Mouse (Mus musculus): ENCODE measurements at regions not wholly inside any gene's neighbourhood (a gene's known extent, or its start where the extent isn't known, plus 50 kb on each side); places are given as distances from the start of the nearest gene placed in this dataset.
"Not testable (repeated sequence)": the region's sequence is repeated elsewhere in the genome, so short reads cannot be mapped to it uniquely, and the experiment has no call there.

DNA sequence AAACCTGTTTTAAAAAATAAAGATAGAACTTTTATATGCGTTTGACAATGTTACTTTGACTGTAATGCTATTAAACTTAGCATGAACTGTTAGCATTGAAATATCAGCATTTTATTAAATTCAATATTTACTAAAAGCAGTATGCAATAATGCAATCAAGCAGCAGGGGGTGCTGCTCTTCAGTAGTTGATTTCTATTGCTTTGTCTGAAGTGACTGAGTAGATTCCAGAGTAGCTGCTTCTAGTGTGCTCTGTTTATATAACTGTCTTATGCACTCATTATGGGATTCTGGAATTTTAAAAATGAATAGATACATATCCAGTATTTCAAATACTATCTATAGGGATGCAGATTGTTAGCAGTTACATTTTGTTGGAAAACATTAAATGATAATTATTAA is 146.2 kb downstream of the Gm28710 start:
- no peak overlapping the region for H3K9ac ChIP-seq
- H3K36me3 ChIP-seq, result no peaks in the 10 kb centered on the region
- no peaks in the 10 kb centered on the region for H3K4me1 ChIP-seq
- 25% methylated on average over 1 of the region's 1 CpGs for WGBS
- no peaks in the 10 kb centered on the region for H3K27me3 ChIP-seq
- H3K27ac ChIP-seq, result no peak overlapping the region
- no peak overlapping the region for H3K4me2 ChIP-seq
- no peak for ATAC-seq (ENCODE audit: borderline replicate concordance, extremely low read depth, low FRiP score, low TSS enrichment)
- H3K9me3 ChIP-seq, result no peaks in the 10 kb centered on the region
- no peak overlapping the region for H3K4me3 ChIP-seq

DNA sequence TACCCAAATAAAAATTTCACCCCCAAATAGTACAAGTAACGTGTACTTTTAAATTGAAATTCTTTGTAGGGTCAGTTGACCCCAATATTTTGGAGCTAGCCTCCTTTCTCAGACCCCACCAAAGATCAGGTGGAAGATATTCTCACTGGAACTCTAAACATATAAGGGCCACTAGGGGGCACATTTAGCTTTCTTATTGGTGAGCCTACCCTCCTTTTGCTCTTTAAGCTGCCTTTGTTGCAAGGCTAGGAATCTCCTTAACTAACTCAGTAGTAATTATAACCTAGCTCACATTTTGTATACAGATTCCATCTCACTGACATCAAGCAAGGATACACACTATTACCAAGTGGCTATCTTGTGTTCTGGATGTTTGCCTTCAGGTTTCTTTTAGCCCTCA is 155.8 kb downstream of the Gm28710 start:
- Histone ChIP-seq H3K9me3 (no peaks in the 10 kb centered on the region), H3K4me3 (no peak overlapping the region), H3K9ac (no peak overlapping the region), H3K27me3 (no peaks in the 10 kb centered on the region), H3K4me2 (no peak overlapping the region), H3K36me3 (no peaks in the 10 kb centered on the region), H3K4me1 (no peaks in the 10 kb centered on the region), H3K27ac (no peak overlapping the region)
- no peak for ATAC-seq (ENCODE audit: borderline replicate concordance, extremely low read depth, low FRiP score, low TSS enrichment)
- 29% methylated on average over 1 of the region's 1 CpGs for WGBS

DNA sequence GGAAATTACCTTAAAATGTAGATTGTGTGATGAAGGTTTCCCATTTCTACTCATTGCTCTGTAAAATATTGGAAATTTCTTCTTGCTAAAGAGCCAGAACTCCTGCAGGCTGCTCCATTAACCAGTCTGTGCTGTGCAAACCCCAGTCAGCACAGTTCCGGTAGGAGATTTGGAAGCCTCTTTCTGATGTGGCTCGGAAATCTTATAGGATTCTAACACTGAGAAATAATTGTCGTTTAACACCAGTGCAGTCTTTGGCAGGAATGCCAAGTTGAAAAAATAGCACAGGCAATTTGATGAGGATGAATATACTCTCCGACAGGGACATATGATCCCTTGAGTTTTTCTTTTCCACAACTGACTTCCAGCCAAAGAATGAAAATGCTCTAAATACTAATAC is 176.1 kb downstream of the Gm28710 start:
- Histone ChIP-seq H3K4me3 (no peak overlapping the region), H3K9me3 (no peaks in the 10 kb centered on the region), H3K27ac (no peak overlapping the region), H3K4me1 (no peaks in the 10 kb centered on the region), H3K27me3 (no peaks in the 10 kb centered on the region), H3K9ac (no peak overlapping the region), H3K36me3 (no peaks in the 10 kb centered on the region), H3K4me2 (no peak overlapping the region)
- ATAC-seq (ENCODE audit: borderline replicate concordance, extremely low read depth, low FRiP score, low TSS enrichment), result no peak
- 81% methylated on average over 4 of the region's 4 CpGs for WGBS

DNA sequence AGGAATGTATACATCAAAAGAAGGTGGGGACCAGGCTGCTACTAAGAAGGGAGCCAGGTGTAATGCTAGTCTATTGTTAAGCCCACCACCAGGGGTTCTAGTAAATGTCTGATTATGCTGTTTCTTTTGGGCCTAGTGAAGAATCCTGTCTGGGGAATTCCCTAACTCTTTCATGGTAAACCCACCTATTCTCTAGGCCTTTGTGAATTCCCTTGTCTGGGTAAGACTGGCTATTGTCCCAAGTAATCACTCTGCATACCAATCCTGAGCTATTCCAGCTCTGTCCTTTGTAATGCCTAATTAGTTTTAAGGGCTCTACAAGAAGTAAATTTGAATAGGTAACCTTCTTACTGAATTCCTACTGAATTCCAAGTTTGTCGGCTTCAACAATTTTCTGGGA is 177.2 kb downstream of the Gm28710 start:
- H3K36me3 ChIP-seq; ATAC-seq (ENCODE audit: borderline replicate concordance, extremely low read depth, low FRiP score, low TSS enrichment); H3K4me2 ChIP-seq; H3K4me1 ChIP-seq; H3K27me3 ChIP-seq; H3K27ac ChIP-seq; H3K9me3 ChIP-seq; H3K4me3 ChIP-seq; H3K9ac ChIP-seq: not testable (repeated sequence)
- 76% methylated on average over 1 of the region's 1 CpGs for WGBS

DNA sequence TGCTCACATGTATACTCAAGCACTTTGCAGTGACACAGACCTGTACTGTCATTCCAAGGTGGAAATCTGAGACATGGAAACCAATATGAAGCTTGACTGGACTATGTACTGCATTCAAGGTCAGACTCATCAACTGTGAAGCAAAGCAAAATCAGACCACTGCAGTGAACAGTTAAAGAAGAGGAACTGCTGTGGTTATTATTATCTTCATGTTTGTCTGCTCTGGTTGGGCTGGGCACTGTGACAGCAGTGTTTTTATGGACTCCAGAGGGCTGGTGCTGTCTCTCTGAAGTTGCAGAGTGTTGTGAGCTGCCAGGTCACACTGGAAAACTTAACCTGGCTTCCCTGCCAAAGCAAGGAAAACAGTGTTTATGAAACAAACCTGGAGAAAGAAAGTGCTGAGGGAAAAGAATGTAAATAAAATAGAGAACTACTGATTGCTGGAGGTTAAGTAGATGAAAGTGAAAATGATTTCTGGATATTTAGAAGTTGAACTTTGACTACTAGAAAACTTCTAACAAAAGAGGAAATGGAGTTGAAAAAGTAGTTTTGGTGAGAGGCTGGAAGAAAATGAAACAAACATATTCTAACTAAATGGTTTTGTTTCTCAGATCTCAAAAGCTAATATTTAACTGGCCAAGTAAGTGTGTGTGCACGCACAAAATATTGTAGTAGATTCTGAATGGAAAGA is 181.7 kb downstream of the Gm28710 start:
- no peaks in the 10 kb centered on the region for H3K4me1 ChIP-seq
- no peaks in the 10 kb centered on the region for H3K36me3 ChIP-seq
- H3K27me3 ChIP-seq, result no peaks in the 10 kb centered on the region
- H3K27ac ChIP-seq, result no peak overlapping the region
- 38% methylated on average over 1 of the region's 1 CpGs for WGBS
- no peak overlapping the region for H3K4me3 ChIP-seq
- no peak for ATAC-seq (ENCODE audit: borderline replicate concordance, extremely low read depth, low FRiP score, low TSS enrichment)
- H3K4me2 ChIP-seq, result no peak overlapping the region
- H3K9ac ChIP-seq, result no peak overlapping the region
- no peaks in the 10 kb centered on the region for H3K9me3 ChIP-seq

DNA sequence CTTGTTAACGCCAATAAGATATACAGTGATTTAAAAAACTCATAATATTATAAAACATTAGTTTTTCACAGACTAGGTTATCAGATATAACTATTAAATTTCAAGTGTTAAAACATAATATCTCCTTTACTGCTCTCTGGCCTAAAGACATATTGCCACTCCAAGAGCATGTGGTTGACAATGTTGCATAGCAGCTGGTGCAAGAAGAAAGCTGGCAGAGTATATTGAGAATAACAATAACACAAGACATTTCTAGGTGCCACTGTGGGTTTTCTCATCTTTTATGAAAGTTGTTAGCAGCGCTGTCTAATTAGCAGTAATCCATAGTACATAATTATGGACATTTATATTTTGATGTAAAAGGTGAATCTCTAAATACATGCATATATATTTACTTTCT is 184.4 kb downstream of the Gm28710 start:
- H3K36me3 ChIP-seq, result no peaks in the 10 kb centered on the region
- no peak overlapping the region for H3K4me3 ChIP-seq
- H3K27ac ChIP-seq, result no peak overlapping the region
- no peak overlapping the region for H3K4me2 ChIP-seq
- WGBS, result 83% methylated on average over 2 of the region's 2 CpGs
- no peaks in the 10 kb centered on the region for H3K9me3 ChIP-seq
- no peak overlapping the region for H3K9ac ChIP-seq
- H3K4me1 ChIP-seq, result no peaks in the 10 kb centered on the region
- H3K27me3 ChIP-seq, result no peaks in the 10 kb centered on the region
- no peak for ATAC-seq (ENCODE audit: borderline replicate concordance, extremely low read depth, low FRiP score, low TSS enrichment)

DNA sequence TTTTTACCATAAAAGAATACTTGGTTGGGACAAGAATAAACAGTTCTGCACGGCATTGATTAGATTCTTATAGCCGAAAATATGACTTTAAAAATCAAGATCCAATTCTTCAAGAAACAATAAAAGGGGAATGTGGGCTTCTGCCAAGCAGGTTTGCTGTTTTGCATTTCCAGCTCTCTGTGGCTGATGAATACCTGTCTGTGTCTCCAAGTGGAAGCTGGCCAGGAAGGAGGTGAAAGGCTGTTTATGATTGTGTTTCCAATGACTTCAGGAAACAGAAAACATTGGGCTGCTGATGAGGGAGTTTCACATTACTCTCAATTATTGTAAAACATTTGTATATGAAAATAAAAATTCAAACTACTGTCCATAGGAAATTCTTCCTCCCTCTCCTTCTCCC is 193.3 kb downstream of the Gm28710 start:
- Histone ChIP-seq H3K4me3 (no peak overlapping the region), H3K9ac (no peak overlapping the region), H3K4me1 (no peaks in the 10 kb centered on the region), H3K36me3 (no peaks in the 10 kb centered on the region), H3K27me3 (no peaks in the 10 kb centered on the region), H3K9me3 (no peaks in the 10 kb centered on the region), H3K4me2 (no peak overlapping the region), H3K27ac (no peak overlapping the region)
- WGBS, result 89% methylated on average over 2 of the region's 2 CpGs
- ATAC-seq (ENCODE audit: borderline replicate concordance, extremely low read depth, low FRiP score, low TSS enrichment), result no peak

DNA sequence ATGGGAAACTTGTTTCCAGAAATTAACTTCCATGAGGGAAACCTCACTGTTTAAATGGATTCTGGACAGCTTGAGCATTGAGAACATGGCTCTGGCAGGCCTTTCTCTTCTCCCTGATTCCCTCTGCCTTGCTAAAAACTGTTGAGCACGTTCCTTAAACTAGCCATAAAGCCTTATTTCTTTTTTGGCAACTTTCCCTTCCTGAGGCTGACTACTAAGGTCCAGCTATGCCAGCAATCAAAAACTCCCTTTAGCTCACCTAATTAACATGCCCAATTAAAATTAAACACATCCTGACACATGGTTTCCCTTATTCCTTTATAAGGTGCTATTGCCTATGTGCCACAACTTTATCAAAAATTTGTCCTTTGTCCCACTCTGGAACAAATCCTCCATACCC is 199.9 kb downstream of the Gm28710 start:
- Histone ChIP-seq H3K27ac (no peak overlapping the region), H3K9ac (no peak overlapping the region), H3K36me3 (no peaks in the 10 kb centered on the region), H3K9me3 (no peaks in the 10 kb centered on the region), H3K4me3 (no peak overlapping the region), H3K4me2 (no peak overlapping the region), H3K4me1 (no peaks in the 10 kb centered on the region), H3K27me3 (no peaks in the 10 kb centered on the region)
- WGBS, result 50% methylated on average over 1 of the region's 1 CpGs
- ATAC-seq (ENCODE audit: borderline replicate concordance, extremely low read depth, low FRiP score, low TSS enrichment), result no peak

DNA sequence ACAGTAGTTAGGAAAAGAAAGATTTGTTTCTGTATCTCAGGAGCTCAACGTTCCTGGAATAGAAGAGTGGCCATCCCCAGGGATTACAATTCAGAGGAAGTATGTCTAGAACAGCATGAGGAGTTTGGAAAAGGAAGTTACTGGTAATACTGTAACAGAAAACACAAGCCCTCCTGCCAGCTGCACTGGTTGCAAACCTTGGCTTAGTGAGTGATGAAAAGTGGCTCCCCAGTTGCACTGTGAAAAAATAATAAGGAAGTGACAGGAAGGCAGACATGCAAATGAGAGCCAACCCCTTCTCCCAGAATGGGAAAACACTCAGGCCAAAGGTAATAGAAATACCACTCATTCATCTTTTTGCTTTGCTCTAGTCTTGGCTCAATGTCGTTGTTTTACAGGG is 207.6 kb downstream of the Gm28710 start:
- no peak overlapping the region for H3K9ac ChIP-seq
- no peaks in the 10 kb centered on the region for H3K9me3 ChIP-seq
- H3K4me3 ChIP-seq, result no peak overlapping the region
- H3K4me2 ChIP-seq, result no peak overlapping the region
- H3K27me3 ChIP-seq, result no peaks in the 10 kb centered on the region
- no peaks in the 10 kb centered on the region for H3K4me1 ChIP-seq
- H3K36me3 ChIP-seq, result no peaks in the 10 kb centered on the region
- ATAC-seq (ENCODE audit: borderline replicate concordance, extremely low read depth, low FRiP score, low TSS enrichment), result no peak
- WGBS, result 43% methylated on average over 2 of the region's 2 CpGs
- no peak overlapping the region for H3K27ac ChIP-seq

DNA sequence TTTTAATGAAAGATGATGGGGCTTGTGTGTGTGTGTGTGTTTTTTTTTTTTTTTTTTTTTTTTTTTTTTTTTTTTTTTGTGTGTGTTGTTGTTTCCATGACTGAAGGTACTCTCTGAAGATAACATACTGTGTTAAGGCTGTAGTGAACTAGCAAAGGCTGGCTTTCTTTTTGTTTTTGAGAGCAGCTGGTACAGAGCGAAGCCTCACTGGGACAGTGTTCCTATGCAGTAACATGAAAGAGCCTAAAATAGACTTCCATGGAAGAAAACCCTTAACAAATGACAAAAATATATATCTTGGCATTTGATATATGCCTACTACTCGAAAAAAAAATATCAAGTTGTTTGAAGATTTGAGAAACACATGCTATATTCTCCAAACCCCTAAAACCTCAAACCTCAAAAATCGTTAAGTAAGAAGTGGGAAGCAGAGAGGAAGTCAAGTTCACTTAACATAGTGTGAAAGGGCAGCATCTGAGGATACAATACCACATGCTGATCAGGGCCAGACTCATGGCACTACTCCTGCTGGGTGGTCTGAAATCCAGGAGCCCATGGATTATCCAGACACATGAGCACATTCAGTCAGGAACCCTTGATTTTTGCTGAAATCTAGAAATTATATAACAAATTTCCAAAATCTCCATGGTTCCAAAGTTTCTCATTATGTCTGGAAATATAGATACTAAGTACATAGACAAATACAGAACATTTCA is 215.4 kb downstream of the Gm28710 start:
- no peak overlapping the region for H3K27ac ChIP-seq
- no peak overlapping the region for H3K4me3 ChIP-seq
- no peak overlapping the region for H3K4me2 ChIP-seq
- H3K4me1 ChIP-seq, result no peaks in the 10 kb centered on the region
- no peak for ATAC-seq (ENCODE audit: borderline replicate concordance, extremely low read depth, low FRiP score, low TSS enrichment)
- H3K27me3 ChIP-seq, result no peaks in the 10 kb centered on the region
- 47% methylated on average over 3 of the region's 3 CpGs for whole genome bisulfite sequencing
- no peak overlapping the region for H3K9ac ChIP-seq
- no peaks in the 10 kb centered on the region for H3K9me3 ChIP-seq
- no peaks in the 10 kb centered on the region for H3K36me3 ChIP-seq

DNA sequence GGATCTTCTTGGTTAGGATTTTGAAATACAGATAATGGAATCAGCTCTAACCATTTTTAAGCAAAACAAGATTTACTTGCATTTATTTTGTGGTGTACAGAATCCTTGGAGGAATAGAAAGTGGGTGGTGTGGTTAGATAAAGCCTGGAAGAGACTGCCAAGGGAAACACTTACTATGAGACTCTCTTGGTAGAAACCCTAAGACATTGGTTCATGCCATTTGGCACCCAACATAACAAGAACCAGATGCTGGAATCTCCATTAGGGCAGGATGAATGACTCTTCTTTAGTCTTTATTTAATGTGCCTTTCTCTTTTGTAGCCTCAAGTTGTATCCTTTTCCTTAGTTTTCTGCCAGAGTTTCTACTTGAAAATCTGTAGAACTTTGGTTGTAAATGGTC is 230.0 kb downstream of the Gm28710 start:
- Histone ChIP-seq H3K4me3 (no peak overlapping the region), H3K4me1 (no peaks in the 10 kb centered on the region), H3K36me3 (no peaks in the 10 kb centered on the region), H3K4me2 (no peak overlapping the region), H3K9ac (no peak overlapping the region), H3K27ac (no peak overlapping the region), H3K9me3 (no peaks in the 10 kb centered on the region), H3K27me3 (no peaks in the 10 kb centered on the region)
- no peak for ATAC-seq (ENCODE audit: borderline replicate concordance, extremely low read depth, low FRiP score, low TSS enrichment)

DNA sequence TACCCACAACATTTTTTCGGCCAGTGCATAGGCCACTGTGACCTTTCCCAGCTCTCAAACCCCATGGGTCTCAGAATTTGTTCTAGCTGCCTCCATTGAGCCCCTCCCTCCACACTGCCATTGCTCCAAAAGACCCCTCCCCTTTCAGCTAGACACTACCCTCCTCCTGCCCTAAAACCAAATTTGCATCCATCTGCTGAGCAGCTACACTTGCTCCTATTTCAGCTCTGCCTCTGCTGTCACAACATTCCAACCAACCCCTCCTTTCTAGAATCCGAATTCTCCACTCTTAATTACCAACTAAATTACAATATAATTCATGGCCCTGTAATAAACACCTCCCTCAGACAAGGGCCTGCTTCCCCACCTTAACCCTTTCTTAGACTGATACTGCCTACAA is 262.3 kb downstream of the Gm28710 start:
- no peak overlapping the region for H3K9ac ChIP-seq
- H3K4me3 ChIP-seq, result no peak overlapping the region
- no peaks in the 10 kb centered on the region for H3K9me3 ChIP-seq
- no peaks in the 10 kb centered on the region for H3K4me1 ChIP-seq
- no peak for ATAC-seq (ENCODE audit: borderline replicate concordance, extremely low read depth, low FRiP score, low TSS enrichment)
- H3K27me3 ChIP-seq, result no peaks in the 10 kb centered on the region
- H3K36me3 ChIP-seq, result no peaks in the 10 kb centered on the region
- no peak overlapping the region for H3K27ac ChIP-seq
- WGBS, result 68% methylated on average over 2 of the region's 2 CpGs
- no peak overlapping the region for H3K4me2 ChIP-seq

DNA sequence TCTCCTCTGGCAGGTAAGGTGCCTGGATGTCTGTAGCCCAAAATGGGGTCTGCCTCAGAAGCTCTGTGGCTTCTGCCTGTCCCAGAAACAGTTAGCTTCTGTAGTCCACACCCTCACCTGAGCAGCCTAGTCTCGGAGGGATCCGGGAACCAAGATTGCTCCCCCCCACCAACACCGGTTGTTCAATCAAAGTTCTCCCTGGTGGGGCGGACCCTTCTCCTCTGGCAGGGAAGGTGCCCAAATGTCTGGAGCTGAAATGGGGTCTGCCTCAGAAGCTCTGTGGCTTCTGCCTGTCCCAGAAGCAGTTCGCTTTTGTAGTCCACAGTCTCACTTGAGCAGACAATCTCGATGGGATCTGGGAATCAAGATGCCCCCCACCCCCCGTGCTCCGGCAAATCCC is 273.0 kb downstream of the Gm28710 start:
- H3K4me3 ChIP-seq, result no peak overlapping the region
- ATAC-seq (ENCODE audit: borderline replicate concordance, extremely low read depth, low FRiP score, low TSS enrichment), result no peak
- H3K27ac ChIP-seq, result no peak overlapping the region
- H3K27me3 ChIP-seq, result no peaks in the 10 kb centered on the region
- H3K4me2 ChIP-seq, result no peak overlapping the region
- 92% methylated on average over 8 of the region's 8 CpGs for WGBS
- no peaks in the 10 kb centered on the region for H3K36me3 ChIP-seq
- no peaks in the 10 kb centered on the region for H3K9me3 ChIP-seq
- no peaks in the 10 kb centered on the region for H3K4me1 ChIP-seq
- H3K9ac ChIP-seq, result no peak overlapping the region

Measured in lung, embryonic 15.5 days (tissue).